Mouse (Mus musculus): ENCODE measurements at regions not wholly inside any gene's neighbourhood (a gene's known extent, or its start where the extent isn't known, plus 50 kb on each side); places are given as distances from the start of the nearest gene placed in this dataset.

- peak; percentile 34 for DNase-seq (ENCODE audit: low read depth)
Observed at GRCm38 (mm10) chr2:135606306-135606705, 52.5 kb upstream of the Plcb4 start.
